Mouse (Mus musculus): ENCODE results near the gene Ppp3cb.

DNA sequence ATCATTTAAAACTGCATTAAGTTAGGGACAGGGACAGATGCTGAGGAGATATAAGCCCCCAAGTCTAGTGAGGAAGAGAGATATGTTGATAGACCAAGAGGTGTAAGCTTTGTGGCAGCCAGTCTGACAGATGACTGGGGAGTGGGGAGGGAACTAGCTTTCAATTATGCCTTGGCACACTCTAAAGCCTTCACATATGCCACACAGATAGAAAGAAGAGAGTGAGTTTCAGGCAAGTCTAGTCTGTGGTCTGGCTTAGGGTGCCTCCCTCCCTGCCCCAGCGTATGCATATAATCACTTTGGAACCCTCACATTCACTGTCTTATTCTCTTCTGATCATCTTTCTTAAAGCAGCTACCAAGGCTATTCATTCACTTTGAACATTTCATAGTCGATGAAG lies 95.1 kb downstream of the Ppp3cb start:
- TF ChIP-seq CTCF (IDR thresholded peaks at IDR 0.05; ENCODE audit: control insufficient read depth, insufficient read depth, low read length) (no peak), POLR2A (IDR thresholded peaks at IDR 0.05; ENCODE audit: borderline replicate concordance, control insufficient read depth, low read depth, low read length) (no peak)

All from bone marrow, adult 2 months (tissue).